Mouse (Mus musculus) G1E (cell line): ENCODE results near the gene Pbx1.

ENCODE experiments used
- CTCF ChIP-seq: IDR thresholded peaks from 2 replicates; pipeline ENCODE4 v1.5.1; 2012; ENCODE audit warnings: low read depth, low read length, inconsistent platforms, mixed read lengths
- TAL1 ChIP-seq: conservative IDR thresholded peaks from 2 replicates; pipeline ENCODE4 v1.6.1; 2012; ENCODE audit warnings: low read depth, low read length, inconsistent platforms, mixed read lengths

DNA sequence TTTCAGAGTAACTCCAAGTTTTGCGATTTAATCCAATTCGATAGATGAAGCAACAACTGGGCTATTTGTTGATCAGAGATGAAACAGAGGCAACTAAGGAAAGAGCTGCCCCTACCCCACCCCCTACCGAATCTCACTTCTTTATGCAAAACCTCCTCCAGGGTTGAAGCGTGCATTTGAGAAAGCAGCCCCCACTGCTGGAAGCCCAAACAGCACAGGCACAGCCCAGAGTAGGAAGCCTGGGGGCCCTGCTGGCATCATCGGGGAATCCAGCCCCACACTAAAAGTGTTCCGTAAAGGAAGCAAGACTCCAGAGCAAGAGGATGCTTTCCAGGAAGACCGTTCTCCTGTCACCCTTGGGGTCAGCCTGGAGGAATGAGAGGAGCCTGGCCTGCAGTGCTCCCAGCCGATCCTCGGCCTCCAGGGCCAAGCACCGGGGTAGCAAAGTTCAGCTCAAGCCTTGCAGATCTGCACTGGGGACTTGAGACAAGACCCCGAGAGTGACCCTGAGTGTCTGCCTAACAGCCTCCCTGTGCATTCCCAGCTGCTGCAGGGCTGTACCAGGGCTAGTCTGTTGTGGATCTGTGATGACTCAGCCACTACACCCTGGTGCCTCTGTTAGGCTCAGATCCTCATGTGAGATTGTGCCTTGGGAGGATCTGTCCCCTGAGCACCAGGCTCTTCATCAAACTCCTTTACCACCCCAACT lies 15.2 kb downstream of the Pbx1 start:
- TF ChIP-seq CTCF, result no peak
- no peak for TF ChIP-seq TAL1
